Mouse (Mus musculus) embryonic stem cell, embryonic (primary cell): Measurements from ENCODE around the gene Dut.

Experiments used
- CTCF ChIA-PET, 4 experiments: fragments of 300-600 bp in 2 of 4; fragments of 350-600 bp in 2 of 4; sonication (Branson Sonifier 250); formaldehyde crosslinking; loops; one replicate each; lab custom pipeline; 2022; ENCODE audit warnings: inconsistent platforms in 2 of 4; lab: Charles Lee
- POLR2A ChIA-PET, 4 experiments: fragments of 300-600 bp in 2 of 4; fragments of 350-600 bp in 2 of 4; sonication (Branson Sonifier 250); formaldehyde crosslinking; loops; one replicate each; lab custom pipeline; 2022; ENCODE audit warnings: antibody characterized with exemption in 4 of 4, inconsistent platforms in 1 of 4; lab: Charles Lee

Gene Dut

DNA sequence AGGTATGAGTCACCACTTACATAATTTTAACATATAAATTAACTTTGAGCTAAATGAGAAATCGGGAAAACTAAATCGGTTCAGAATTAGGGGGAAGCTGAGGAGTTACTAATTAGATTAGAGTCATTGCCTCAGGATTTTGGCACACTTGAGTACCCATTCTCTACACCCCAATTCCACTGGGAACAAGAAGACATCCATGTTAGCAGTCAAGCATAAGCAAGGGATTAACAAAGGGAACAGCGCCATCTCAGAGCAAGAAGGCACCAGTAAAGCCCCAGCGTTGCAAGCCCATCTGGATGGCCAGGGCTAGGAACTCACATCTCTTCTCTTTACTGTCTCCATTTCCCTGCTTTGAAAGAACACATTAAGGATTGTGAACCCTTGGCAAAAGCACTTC lies 38.8 kb downstream of the Dut start:
- ChIA-PET CTCF (no interaction called here), POLR2A (interaction anchor here in 1 of 4 experiments (1.4 kb wide), 1 partner anchor 19 kb away, joined by 4 read pairs; no protein-coding TSS in a partner anchor)

DNA sequence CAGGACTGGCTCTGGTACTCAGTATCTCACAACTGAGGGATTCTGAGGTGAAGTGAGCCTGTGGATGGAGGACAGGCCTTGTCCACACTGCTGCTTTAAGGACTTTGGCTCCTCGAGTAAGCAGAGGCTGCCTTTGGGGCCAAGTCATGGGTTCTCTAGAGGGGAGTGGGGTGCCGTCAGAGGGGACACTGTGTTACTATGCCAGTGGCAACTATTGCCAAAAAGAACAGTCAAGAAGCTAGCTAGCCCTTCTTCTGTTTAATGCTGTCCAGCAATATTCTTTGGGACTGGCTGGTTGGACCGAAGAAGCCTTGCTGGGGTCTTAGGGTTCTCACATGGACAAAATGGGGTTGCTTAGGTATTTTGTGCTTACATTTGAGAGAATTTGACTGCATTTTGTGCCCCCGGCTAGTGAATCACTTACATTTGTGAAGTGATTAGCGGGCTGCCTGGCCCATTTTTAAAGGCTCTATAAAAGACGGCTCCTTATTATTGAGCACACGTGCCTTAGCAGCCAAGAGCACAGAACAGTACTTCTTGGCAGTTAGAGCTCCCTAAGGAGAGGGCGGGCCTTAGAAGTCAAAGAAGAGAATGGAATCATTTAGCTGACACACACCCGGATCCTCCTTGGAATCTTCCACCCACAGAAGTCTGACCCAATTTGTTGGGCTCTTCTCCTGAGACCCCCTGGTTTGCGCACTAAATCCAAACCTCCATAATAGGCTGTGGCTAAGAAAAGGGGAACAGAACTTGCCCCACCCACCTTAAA lies 43.4 kb downstream of the Dut start:
- ChIA-PET CTCF (no interaction called here), POLR2A (interaction anchor here in 2 of 4 experiments (0.6 to 0.8 kb wide), 2 partner anchors 8 to 1309 kb away, joined by 3 read pairs; no protein-coding TSS in a partner anchor)

DNA sequence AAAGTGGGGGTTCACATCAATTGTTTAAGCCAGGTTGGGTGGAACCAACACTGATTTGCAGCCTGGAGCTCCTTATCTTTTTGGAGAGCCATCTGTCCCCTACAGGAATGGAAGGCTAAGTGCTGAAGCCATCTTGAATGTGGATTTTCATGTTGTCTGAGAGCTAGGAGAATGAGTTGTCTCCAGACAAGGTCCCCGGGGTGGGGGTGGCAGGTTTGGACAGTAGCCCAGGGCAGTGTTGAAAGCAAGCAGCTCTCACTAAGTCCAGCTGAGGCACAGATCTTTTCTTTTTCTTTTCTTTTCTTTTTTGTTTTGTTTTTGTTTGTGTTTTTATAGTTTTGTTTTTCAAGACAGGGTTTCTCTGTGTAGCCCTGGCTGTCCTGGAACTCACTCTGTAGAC lies 44.1 kb downstream of the Dut start:
- CTCF ChIA-PET = no interaction called here
- POLR2A ChIA-PET = interaction anchor here in 2 of 4 experiments (0.6 to 0.8 kb wide), 2 partner anchors 9 to 1308 kb away, joined by 3 read pairs; no protein-coding TSS in a partner anchor

DNA sequence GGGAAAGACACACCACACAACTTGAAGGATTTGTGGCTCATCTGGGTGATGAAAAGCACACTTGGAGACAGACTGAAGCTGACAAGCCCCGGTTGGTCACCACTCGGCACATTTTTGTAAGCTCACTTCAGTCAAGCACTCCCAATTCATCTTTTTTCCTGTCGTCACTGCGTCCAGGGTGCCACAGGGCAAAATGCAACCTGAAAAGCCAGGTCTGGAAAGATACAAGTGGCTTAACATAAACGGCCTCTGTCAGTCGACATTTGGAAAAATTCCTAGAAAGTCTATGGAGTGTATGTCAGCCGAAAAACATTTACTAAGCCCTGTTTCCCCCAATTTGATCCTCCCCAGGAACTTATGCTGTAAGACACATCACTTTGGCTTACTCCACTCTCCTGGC lies 45.6 kb downstream of the Dut start:
- ChIA-PET POLR2A (no interaction called here), CTCF (no interaction called here)

DNA sequence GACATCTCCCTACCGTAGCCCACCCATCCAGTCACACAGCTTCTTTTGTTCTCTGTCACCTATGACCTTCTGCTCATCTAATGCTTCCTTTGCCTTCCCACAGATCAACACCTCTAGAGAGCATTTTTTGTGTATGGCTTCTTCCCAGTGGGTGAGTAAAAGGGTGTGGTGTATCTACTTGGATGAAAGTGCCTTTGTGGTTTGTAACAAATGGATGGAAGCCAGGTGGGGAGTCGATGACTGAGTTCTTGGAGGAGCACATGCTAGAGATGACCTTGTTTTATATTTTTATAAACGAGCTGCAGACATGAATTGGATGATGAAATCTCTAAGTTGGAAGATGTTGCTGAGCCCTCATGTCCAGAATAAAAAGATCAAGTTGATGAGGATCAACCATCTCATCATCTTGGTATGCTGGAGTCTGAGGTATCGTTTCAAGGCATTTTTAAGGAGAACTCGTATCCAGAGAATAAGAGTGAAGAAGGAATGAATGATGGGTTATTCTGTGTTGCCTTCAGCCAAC lies 47.0 kb downstream of the Dut start:
- ChIA-PET CTCF (no interaction called here), POLR2A (interaction anchor here in 1 of 4 experiments (1.1 kb wide), 1 partner anchor 8 kb away, joined by 3 read pairs; no protein-coding TSS in a partner anchor)

DNA sequence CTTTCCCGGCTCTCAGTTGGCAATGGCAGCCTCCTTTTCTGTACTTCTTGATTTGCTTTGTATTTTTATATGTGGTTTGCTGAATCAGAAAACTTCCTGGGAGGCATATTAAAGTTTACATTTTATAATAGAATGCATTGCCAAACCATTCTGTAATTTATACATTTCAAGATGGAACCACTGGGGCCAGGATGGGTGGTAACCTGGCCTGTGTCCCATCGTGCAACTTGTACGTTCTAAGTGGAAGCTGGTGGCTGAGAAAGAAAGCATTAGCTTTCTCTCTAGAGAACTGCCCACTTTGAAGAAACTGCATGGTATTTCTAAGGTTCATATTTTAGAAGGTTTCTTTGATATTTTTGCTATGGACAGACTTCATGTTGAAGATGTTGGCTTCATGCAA lies 48.5 kb downstream of the Dut start:
- CTCF ChIA-PET = no interaction called here
- POLR2A ChIA-PET = no interaction called here

DNA sequence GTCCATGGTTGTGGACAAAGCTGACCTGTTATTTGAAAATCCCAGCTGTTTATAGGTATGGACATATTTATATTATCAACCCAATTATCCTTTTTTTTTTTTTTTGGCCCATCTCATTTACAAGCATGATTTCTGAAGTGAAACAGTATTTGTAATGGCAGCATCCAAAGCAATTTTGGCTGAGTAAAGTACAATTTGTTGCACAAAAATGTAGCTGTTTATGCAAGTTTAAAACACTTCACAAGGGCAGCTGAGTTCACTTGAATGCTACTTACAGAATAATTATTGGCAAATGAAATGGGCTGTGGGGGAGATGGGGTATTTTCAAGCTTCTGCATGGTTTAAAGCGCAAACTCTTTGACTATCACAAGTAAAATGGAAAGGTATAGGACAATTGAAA lies 51.9 kb downstream of the Dut start:
- ChIA-PET CTCF (interaction anchor here in 1 of 4 experiments (0.6 kb wide), 1 partner anchor 147 kb away, joined by 3 read pairs; no protein-coding TSS in a partner anchor), POLR2A (no interaction called here)

DNA sequence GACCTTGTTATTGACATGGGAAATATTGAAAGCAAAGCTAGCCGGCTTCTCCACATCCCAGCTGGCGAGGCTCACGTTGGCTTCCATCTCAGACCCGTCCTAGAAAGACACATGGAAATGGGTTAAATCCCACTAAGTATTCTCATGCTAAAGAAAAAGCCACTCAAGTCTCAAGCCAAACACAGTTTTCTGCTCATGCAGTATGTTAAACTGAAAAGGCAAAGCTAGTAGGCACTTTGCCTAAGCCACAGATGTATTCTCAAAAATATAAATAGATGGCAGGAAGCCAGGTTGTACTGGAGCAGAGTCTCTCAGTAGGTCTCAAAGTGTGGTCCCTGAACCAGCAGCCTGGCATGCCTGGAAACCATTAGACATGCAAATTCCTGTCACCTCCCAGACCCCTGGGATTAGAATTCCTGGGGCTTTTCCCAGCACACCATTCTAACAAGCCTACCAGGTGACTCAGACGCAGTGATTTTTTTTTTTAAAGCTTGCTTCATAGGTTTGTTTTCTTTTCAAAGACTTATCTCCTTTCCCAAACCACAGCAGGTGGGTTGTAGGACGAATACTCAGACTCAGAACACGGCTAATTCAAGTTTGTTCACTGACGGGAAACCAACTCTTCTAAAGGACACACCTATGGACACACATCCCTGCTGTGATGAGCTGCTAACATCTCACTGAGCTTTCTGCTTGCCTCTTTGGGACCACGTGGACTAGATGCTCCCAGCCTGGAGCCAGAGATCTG lies 55.1 kb downstream of the Dut start:
- POLR2A ChIA-PET = interaction anchor here in 1 of 4 experiments (0.8 to 1.0 kb wide), 2 partner anchors 9 to 20 kb away, joined by 3 read pairs; no protein-coding TSS in a partner anchor
- CTCF ChIA-PET = interaction anchor here in 1 of 4 experiments (0.7 kb wide), 1 partner anchor 302 kb away, joined by 3 read pairs; no protein-coding TSS in a partner anchor

DNA sequence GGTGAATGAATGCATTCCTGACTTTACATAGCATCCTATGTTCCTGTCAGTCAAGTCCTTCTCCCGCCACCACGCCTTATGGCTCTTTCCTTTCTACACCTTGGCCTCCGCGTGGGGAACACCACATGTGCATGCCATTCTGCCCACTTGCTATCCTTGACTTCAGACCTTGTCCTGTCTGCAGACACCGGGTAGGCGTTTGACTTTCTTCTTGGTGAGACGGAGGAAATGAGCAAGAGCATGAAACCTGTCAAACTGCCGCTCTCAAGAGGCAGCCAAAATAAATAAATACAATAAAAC lies 55.6 kb downstream of the Dut start:
- ChIA-PET POLR2A (interaction anchor here in 1 of 4 experiments (1.0 kb wide), 1 partner anchor 9 kb away, joined by 3 read pairs; no protein-coding TSS in a partner anchor), CTCF (no interaction called here)

DNA sequence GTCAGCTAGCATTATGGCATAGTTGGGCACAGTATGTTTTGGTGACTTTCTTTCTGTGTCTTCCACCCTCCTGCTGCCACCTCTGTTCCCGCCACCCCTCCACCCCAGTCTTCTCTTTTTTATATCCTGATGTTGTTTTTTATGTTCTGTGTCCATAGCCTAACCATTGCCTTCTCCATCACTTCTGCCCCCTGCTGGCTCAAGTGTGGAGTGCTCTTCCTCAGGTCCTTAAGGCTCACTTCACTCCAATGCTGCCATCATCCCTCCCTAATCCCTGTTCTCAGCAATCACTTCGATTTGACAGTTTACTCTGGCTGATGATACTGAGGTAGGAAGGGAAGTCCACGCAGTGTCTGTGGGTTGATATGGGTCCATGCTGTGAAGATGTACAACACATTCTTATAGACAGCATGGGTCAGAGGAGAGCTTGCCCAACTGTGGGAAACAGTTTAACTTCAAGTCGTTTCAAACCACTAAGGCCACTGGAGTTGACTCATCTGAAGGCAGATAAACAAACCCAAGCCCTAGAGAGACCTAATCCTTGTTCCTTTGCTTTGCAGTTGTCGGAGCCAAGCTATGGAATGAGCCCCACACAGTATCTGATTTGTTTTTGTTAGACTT lies 56.9 kb downstream of the Dut start:
- CTCF ChIA-PET = interaction anchor here in 1 of 4 experiments (0.5 kb wide), 1 partner anchor 1157 kb away, joined by 3 read pairs; no protein-coding TSS in a partner anchor
- POLR2A ChIA-PET = interaction anchor here in 1 of 4 experiments (0.8 kb wide), 1 partner anchor 726 kb away, joined by 12 read pairs; no protein-coding TSS in a partner anchor

DNA sequence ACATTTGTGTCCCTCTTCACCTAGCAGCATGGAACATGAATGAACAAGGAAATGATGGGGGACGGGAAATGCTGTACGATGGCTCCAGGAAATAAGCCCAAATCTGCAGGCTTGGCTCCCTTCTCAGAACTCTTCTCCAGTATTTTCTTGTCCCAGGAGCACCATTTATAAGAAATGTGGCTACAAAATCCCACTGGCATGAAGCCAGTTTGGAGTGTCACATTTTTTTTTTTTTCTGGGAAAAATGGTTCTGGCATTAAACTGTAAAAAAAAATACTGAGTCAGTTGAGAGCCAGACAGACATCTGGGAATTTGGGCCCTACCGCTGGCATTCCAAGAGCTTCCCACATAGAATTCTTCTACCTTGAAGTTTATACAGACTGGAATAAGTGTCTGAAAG lies 57.8 kb downstream of the Dut start:
- POLR2A ChIA-PET = interaction anchor here in 1 of 4 experiments (0.8 kb wide), 1 partner anchor 725 kb away, joined by 12 read pairs; no protein-coding TSS in a partner anchor
- CTCF ChIA-PET = no interaction called here

DNA sequence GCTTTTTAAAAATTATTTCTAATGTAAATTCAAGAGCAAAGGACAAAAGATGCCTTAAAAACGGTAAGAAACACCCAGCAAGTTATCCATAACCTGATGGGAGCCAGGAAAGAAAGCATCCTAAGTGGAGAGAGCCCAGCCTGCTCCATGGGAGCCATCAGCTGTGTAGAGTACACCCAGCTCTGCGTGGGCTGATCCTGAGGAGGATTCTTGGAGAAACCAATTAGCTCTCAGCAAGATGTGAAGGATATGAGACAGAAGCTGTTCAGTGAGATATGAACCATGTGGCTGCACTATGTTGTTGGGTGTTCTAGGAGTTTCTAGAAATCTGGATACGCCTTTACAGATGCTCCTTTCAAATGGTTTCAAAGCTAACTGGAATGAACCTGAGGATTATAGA lies 58.7 kb downstream of the Dut start:
- ChIA-PET CTCF (interaction anchor here in 1 of 4 experiments (0.7 kb wide), 1 partner anchor 309 kb away, joined by 3 read pairs; no protein-coding TSS in a partner anchor), POLR2A (no interaction called here)
